Mouse (Mus musculus) stomach, embryonic 15.5 days (tissue): ENCODE data around the gene Gle1. TPM values are rescaled to one million over a fixed set of nuclear protein-coding genes. Genes with fewer than 3 reads are reported as not detected.

Experiments
- microRNA-seq: library from miRNA; unstranded; fragments of <30 nt; microRNA quantifications from one replicate; pipeline ENCODE4, GENCODE M21; 2016
- polyA plus RNA-seq: library from polyadenylated mRNA; unstranded; fragments of >200 nt; fragmentation: Nextera tagmentation; extraction: Ambion mirVana; gene quantifications from 2 replicates; pipeline ENCODE4 v1.2.1, GENCODE M21; 2015

Gle1 gene
- polyA plus RNA-seq, 1 experiment from 2014 or later = 49.3 TPM

Small RNA genes within 50 kb of the gene (microRNA-seq; reads per million reads assigned to microRNA genes)
- not detected for gene Mir6997

Other genes with a start within 250 kb of the Gle1 start
- gene Gm13420, start 183.7 kb upstream of the Gle1 start, polyA plus RNA-seq = 2.4 and 2.9 TPM in 2 replicates
- not detected in 2 replicates for gene Gm13547, start 176.1 kb upstream of the Gle1 start, polyA plus RNA-seq
- 33.3 and 35.7 TPM in 2 replicates for gene Coq4, start 147.9 kb upstream of the Gle1 start, polyA plus RNA-seq
- 32.2 and 36.3 TPM in 2 replicates for gene Trub2, start 146.9 kb upstream of the Gle1 start, polyA plus RNA-seq
- gene Slc27a4, start 132.8 kb upstream of the Gle1 start, polyA plus RNA-seq = 19.7 and 21.3 TPM in 2 replicates
- 19.1 and 20.0 TPM in 2 replicates for gene Urm1, start 115.4 kb upstream of the Gle1 start, polyA plus RNA-seq
- gene Cercam, start 66.3 kb upstream of the Gle1 start, polyA plus RNA-seq = 28.5 and 29.4 TPM in 2 replicates
- gene Odf2, start 46.2 kb upstream of the Gle1 start, polyA plus RNA-seq = 53.6 and 53.8 TPM in 2 replicates
- 74.3 and 78.5 TPM in 2 replicates for gene Sptan1, start 30.1 kb downstream of the Gle1 start, polyA plus RNA-seq
- 27.2 and 27.9 TPM in 2 replicates for gene Wdr34, start 113.5 kb downstream of the Gle1 start, polyA plus RNA-seq
- 426 and 452 TPM in 2 replicates for gene Set, start 122.0 kb downstream of the Gle1 start, polyA plus RNA-seq
- gene Pkn3, start 142.3 kb downstream of the Gle1 start, polyA plus RNA-seq = 7.9 and 10.5 TPM in 2 replicates
- gene Zdhhc12, start 158.2 kb downstream of the Gle1 start, polyA plus RNA-seq = 46.5 and 47.1 TPM in 2 replicates
- 7.0 and 7.1 TPM in 2 replicates for gene Zer1, start 189.2 kb downstream of the Gle1 start, polyA plus RNA-seq
- 6.4 and 9.1 TPM in 2 replicates for gene Tbc1d13, start 198.3 kb downstream of the Gle1 start, polyA plus RNA-seq
- gene Endog, start 236.1 kb downstream of the Gle1 start, polyA plus RNA-seq = 28.8 and 31.5 TPM in 2 replicates
- gene Spout1, start 243.0 kb downstream of the Gle1 start, polyA plus RNA-seq = 56.7 and 62.9 TPM in 2 replicates